Mouse (Mus musculus): ENCODE measurements around the gene Ttc36. TPM values are rescaled to one million over a fixed set of nuclear protein-coding genes. Genes with fewer than 3 reads are reported as not detected.

Gene Ttc36
- total RNA-seq (2023), result under 1 TPM; 0.64 to 0.81 TPM

DNA sequence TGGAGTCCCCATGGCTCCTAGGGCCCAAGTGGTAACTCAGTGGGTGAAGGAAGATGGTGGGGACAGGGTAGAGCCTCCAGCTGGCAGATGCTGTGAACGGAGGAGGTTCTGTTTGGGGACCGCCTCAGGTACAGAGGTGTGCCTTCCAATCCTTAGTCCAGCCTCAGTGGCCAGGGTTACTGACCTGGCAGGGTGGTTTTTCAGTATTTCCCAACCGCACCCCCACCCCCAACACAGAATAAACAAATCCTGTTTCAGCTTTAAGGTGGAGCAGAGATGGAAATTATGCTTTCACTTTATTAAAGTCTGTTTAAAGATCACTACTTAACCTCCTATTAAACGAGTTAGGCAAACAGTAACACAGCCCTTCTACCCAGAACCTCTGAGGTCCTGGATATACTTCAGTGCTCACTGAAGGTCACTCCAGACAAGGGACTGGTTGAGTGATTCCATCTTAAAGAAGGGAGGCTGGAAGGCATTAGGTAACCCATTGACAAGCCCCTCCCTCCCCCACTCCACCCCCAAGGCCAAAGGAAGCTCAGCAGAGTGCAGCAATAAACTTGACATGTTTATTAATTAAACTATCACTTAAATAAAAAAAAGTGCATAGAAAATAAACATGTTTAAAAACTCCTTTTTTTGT lies at the start of gene Ttc36:
Gene Ttc36 (minus strand): TSS at position 265 of the 643 bp plus-strand sequence.

DNA sequence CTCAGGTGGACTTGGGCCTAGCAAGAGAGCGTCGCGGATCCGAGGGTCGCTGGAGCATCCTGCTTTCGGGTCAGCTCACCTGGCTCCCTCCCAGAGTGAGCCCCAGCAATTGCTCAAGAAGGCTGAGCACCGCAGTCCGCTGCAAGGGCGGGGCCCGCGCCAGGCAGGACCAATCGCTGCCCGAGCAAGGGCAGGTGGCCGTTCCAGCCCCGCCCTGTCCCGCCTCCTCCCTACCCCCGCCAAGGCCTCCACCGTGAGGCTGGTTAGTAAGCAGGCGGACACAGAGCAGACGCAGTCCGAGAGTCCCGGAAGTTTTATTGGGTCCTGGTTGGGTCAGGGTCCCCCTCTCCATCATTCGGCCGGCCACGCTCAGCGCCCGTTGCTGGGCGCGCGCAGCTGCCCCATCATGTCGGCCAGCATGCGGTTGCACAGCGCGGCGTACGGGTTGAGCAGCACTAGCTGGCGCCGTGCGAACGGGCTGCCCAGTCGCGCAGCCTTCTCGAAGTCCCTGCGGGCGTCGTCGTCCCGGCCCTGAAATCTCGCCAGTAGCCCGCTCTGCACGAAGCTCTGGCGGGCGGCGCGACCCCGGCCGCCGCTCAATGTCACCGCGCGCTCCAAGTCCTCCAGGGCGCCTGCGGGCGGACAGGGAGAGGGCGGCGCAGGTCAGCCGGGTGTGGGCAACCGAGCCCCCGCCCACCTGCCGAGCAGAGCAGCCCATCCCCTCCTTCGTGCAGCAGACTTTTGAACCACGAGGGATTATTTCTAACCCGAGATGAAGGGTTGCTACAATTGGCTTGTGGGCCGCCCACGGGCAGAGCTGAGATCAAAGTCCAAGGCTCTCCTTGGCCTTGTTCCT lies 3.5 kb downstream of the Ttc36 start, which contains the start of gene Tmem25:
Gene Tmem25 (minus strand): TSS at position 206 of the 856 bp plus-strand sequence.

DNA sequence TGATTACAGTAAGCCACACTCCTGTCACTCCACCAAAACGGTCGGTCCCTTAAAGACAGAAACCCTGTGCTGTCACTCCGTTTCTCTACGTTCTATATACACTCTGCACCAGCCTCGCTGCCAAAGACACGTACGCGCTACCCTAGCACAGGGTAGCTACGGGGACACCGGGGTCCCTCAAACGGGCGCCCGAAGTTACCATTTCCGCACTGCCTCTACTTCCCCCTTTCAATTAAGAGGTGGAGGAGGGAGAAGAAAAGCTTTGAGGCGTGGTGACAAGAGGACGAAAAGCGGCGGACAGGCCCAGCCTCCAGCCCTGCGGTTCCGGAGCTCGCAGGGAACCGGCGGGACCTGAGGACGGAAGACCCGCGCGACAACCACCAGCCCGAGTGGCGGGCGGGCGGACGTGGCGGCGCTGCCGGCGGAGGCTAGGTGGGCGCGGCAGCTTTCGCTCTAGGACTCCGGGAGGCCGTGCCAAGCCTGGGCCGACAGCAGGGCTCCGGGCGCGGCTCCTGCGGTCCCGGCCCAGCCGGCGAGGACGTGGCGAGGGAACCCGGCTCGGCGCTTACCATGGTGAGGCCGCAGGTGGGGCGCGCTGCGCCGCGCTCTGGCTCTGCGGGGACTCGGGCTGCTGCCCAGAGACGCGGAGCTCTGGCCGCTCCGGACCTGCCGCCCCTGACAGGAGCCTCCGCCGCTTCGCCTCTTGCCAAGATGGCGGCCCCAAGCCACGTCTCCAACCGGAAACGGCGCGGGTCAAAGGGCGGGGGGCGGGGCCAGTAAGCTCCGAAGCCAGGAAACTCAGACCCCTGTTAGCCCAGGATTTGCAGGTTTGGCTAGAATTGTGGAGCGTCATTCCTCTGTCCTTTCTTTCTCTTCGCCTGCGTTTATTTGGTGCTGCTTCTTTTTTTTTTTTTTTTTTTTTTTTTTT lies 35.5 kb downstream of the Ttc36 start, which contains the start of the genes Arcn1 and Ift46:
Gene Arcn1 (minus strand): TSS at position 745 of the 928 bp plus-strand sequence.
Gene Ift46 (plus strand): TSS at position 808 of the 928 bp plus-strand sequence.

Other genes starting within 250 kb of the Ttc36 start
- under 1 TPM; 0.46 to 0.77 TPM for gene Cxcr5, start 241.2 kb downstream of the Ttc36 start, total RNA-seq (2023)
- 100 to 1,000 TPM; 108 to 128 TPM for gene Ddx6, start 198.2 kb downstream of the Ttc36 start, total RNA-seq (2023)
- not detected for gene Treh, start 129.8 kb downstream of the Ttc36 start, total RNA-seq (2023)
- gene Phldb1, start 67.9 kb downstream of the Ttc36 start, total RNA-seq (2023), result 1 to 10 TPM; 1.3 to 1.5 TPM
- 10 to 100 TPM; 79.7 to 81.0 TPM for gene Arcn1, start 35.2 kb downstream of the Ttc36 start, total RNA-seq (2023)
- gene Ift46, start 35.2 kb downstream of the Ttc36 start, total RNA-seq (2023), result 10 to 100 TPM; 22.1 to 26.1 TPM
- under 1 TPM; 0.18 to 0.71 TPM for gene Tmem25, start 3.8 kb downstream of the Ttc36 start, total RNA-seq (2023)
- gene Kmt2a, start 78.2 kb upstream of the Ttc36 start, total RNA-seq (2023), result 10 to 100 TPM; 38.1 to 46.8 TPM
- 100 to 1,000 TPM; 161 to 170 TPM for gene Atp5l, start 117.7 kb upstream of the Ttc36 start, total RNA-seq (2023)
- 10 to 100 TPM; 69.0 to 81.5 TPM for gene Ube4a, start 162.5 kb upstream of the Ttc36 start, total RNA-seq (2023)
- 1 to 10 TPM in 1 of 2 experiments, under 1 TPM in 1; 0.81 to 1.1 TPM for gene Cd3g, start 177.4 kb upstream of the Ttc36 start, total RNA-seq (2023)
- gene Cd3d, start 178.7 kb upstream of the Ttc36 start, total RNA-seq (2023), result 100 to 1,000 TPM; 108 to 125 TPM
- 1 to 10 TPM in 1 of 2 experiments, under 1 TPM in 1; 0.86 to 1.1 TPM for gene Cd3e, start 206.6 kb upstream of the Ttc36 start, total RNA-seq (2023)
- not detected for gene Mpzl2, start 236.7 kb upstream of the Ttc36 start, total RNA-seq (2023)